Mouse (Mus musculus) heart, postnatal 25 days (tissue): Measurements from ENCODE around the gene Tcta. TPM values are rescaled to one million over a fixed set of nuclear protein-coding genes. Genes with fewer than 3 reads are reported as not detected.
A peak's percentile ranks its signal among the peaks of the same experiment; 100 is the strongest.
"Not testable (repeated sequence)": the region's sequence is repeated elsewhere in the genome, so short reads cannot be mapped to it uniquely, and the experiment has no call there.

Experiments used
- DNase-seq: peaks from one replicate; pipeline ENCODE4 v3.0.0; 2022; ENCODE audit warnings: low spot score
- intact Hi-C: fragments of 180-260 bp; cut with DNase I; formaldehyde crosslinking; loops from one replicate; pipeline ENCODE4 v1.15.1; 2025
- total RNA-seq, 2 experiments: library from RNA; stranded (reverse); gene quantifications; 2 replicates each; pipeline ENCODE4 v1.2.3; 2021

Gene Tcta
- total RNA-seq, 2 experiments from 2014 or later = 39.2 to 47.2 TPM

- intact Hi-C loops = no loop called here
- DNase-seq = no peak
These were observed 18.8 kb upstream of the Tcta start for GRCm38 (mm10) chr9:108324784-108325183.

- not testable (repeated sequence) for DNase-seq
These were observed 16.1 kb upstream of the Tcta start for GRCm38 (mm10) chr9:108322054-108322453.

GRCm38 (mm10) chr9:108318462-108318861 lies 12.5 kb upstream of the Tcta start:
- intact Hi-C loops = no loop called here
- DNase-seq = no peak

More at GRCm38 (mm10) chr9:108322054-108322453, 16.1 kb upstream of the Tcta start:
- intact Hi-C loops = not testable (repeated sequence)

GRCm38 (mm10) chr9:108317572-108317971 lies 11.6 kb upstream of the Tcta start:
- intact Hi-C loops = no loop called here
- no peak for DNase-seq

- DNase-seq = no peak
- intact Hi-C loops = loop anchor here (2.0 kb wide), 1 partner anchor 31 kb away; the partner anchor contains the start of gene Gpx1
These were observed 2.2 kb upstream of the Tcta start for GRCm38 (mm10) chr9:108308141-108308540.

GRCm38 (mm10) chr9:108307021-108307807 lies 1.3 kb upstream of the Tcta start:
- no peak for DNase-seq
- intact Hi-C loops = no loop called here

- intact Hi-C loops = loop anchor here (1.0 kb wide), 1 partner anchor 41 kb away; the partner anchor contains the start of gene Usp4
- peak; percentile 77 for DNase-seq
These were observed 616 bp upstream of the Tcta start for GRCm38 (mm10) chr9:108306571-108306980.

GRCm38 (mm10) chr9:108305170-108305569 lies 790 bp downstream of the Tcta start:
- intact Hi-C loops = no loop called here
- no peak for DNase-seq

GRCm38 (mm10) chr9:108304716-108305115 lies 1.2 kb downstream of the Tcta start:
- intact Hi-C loops = no loop called here
- DNase-seq = no peak

GRCm38 (mm10) chr9:108301853-108302252 lies 4.1 kb downstream of the Tcta start:
- intact Hi-C loops = no loop called here
- no peak for DNase-seq

- DNase-seq = no peak
- intact Hi-C loops = loop anchor here (10.0 kb wide), 1 partner anchor 422 kb away; the partner anchor contains the start of gene Rbm6
These were observed 9.3 kb downstream of the Tcta start, which contains the start of gene Amt for GRCm38 (mm10) chr9:108296453-108297355. TSS of gene Amt (plus strand) at chr9:108296853.

GRCm38 (mm10) chr9:108290773-108291172 lies 15.2 kb downstream of the Tcta start:
- intact Hi-C loops = loop anchor here (10.0 kb wide), 1 partner anchor 416 kb away; the partner anchor contains the start of gene Rbm6
- no peak for DNase-seq

GRCm38 (mm10) chr9:108290016-108290750 lies 15.8 kb downstream of the Tcta start, which contains the start of gene Nicn1:
TSS of gene Nicn1 (plus strand) at chr9:108290429.
- intact Hi-C loops = loop anchor here (10.0 kb wide), 1 partner anchor 415 kb away; the partner anchor contains the start of gene Rbm6

GRCm38 (mm10) chr9:108289347-108289746 lies 16.6 kb downstream of the Tcta start:
- intact Hi-C loops = loop anchor here (10.0 kb wide), 1 partner anchor 385 kb away; the partner anchor contains the start of gene Mst1r
- no peak for DNase-seq

More at GRCm38 (mm10) chr9:108290016-108290750, 15.8 kb downstream of the Tcta start, which contains the start of gene Nicn1:
- peak; percentile 87 for DNase-seq

GRCm38 (mm10) chr9:108287526-108288238 lies 18.3 kb downstream of the Tcta start:
- intact Hi-C loops = loop anchor here (10.0 kb wide), 1 partner anchor 383 kb away; the partner anchor contains the start of gene Mst1r
- not testable (repeated sequence) for DNase-seq

- intact Hi-C loops = loop anchor here (2.0 to 10.0 kb wide), 4 partner anchors 82 to 380 kb away; partner anchors contain the start of gene Mst1r
- no peak for DNase-seq
These were observed 21.6 kb downstream of the Tcta start for GRCm38 (mm10) chr9:108284410-108284809.

- DNase-seq = peak; percentile 90
- intact Hi-C loops = loop anchor here (2.0 to 10.0 kb wide), 2 partner anchors 15 to 375 kb away; partner anchors contain the start of gene Mst1r
These were observed 25.7 kb downstream of the Tcta start for GRCm38 (mm10) chr9:108280071-108280828.
